Mouse (Mus musculus): Measurements from ENCODE around the gene Gfra1. TPM values are rescaled to one million over a fixed set of nuclear protein-coding genes. Genes with fewer than 3 reads are reported as not detected.

Gfra1 gene
- total and polyA plus RNA-seq, 2 experiments from 2014 or later: 23.5 to 48.9 TPM

- peak overlapping the region; percentile 54 for H3K27ac ChIP-seq (ENCODE audit: low read depth, low read length)
- H3K9ac ChIP-seq: peak overlapping the region; percentile 57
- H3K4me3 ChIP-seq (ENCODE audit: low read depth, low read length): peak overlapping the region; percentile 51
- H3K4me2 ChIP-seq (ENCODE audit: low read depth): peak overlapping the region; percentile 94
- 0 out of 2 replicates have a peak, but pooled peaks cover 3% of the 10 kb centered on the region for H3K4me1 ChIP-seq (ENCODE audit: insufficient read depth)
- peak; percentile 63 for DNase-seq
- no peaks in the 10 kb centered on the region for H3K36me3 ChIP-seq (ENCODE audit: insufficient read depth)
- 1% methylated on average over 61 of the region's 61 CpGs for WGBS
- H3K9me3 ChIP-seq (ENCODE audit: low read length): no peaks in the 10 kb centered on the region
- peaks cover 13% of the 10 kb centered on the region for H3K27me3 ChIP-seq (ENCODE audit: insufficient read depth, low read length)
- TF ChIP-seq CTCF (IDR thresholded peaks at IDR 0.05; ENCODE audit: low read depth): peak; percentile 53
- ATAC-seq: peak; percentile 55
These were observed 1.2 kb downstream of the Gfra1 start for GRCm38 (mm10) chr19:58454261-58455060.

GRCm38 (mm10) chr19:58453581-58453980, 2.1 kb downstream of the Gfra1 start:
- Histone ChIP-seq H3K27me3 (ENCODE audit: insufficient read depth, low read length) (peaks cover 13% of the 10 kb centered on the region), H3K9ac (0 out of 2 replicates have a peak overlapping the region, but pooled peaks have one; percentile 57), H3K4me1 (ENCODE audit: insufficient read depth) (0 out of 2 replicates have a peak, but pooled peaks cover 3% of the 10 kb centered on the region), H3K9me3 (ENCODE audit: low read length) (no peaks in the 10 kb centered on the region), H3K4me2 (ENCODE audit: low read depth) (peak overlapping the region; percentile 94), H3K36me3 (ENCODE audit: insufficient read depth) (no peaks in the 10 kb centered on the region), H3K4me3 (ENCODE audit: low read depth, low read length) (peak overlapping the region; percentile 51), H3K27ac (ENCODE audit: low read depth, low read length) (no peak overlapping the region)
- 0 out of 2 replicates have a peak, but pooled peaks have one; percentile 0 for TF ChIP-seq CTCF (IDR thresholded peaks at IDR 0.05; ENCODE audit: low read depth)
- no peak for ATAC-seq
- no peak for DNase-seq
- 5% methylated on average over 22 of the region's 22 CpGs for WGBS

- peak overlapping the region; percentile 51 for H3K4me3 ChIP-seq (ENCODE audit: low read depth, low read length)
- H3K27me3 ChIP-seq (ENCODE audit: insufficient read depth, low read length): peaks cover 13% of the 10 kb centered on the region
- no peak for ATAC-seq
- H3K9ac ChIP-seq: no peak overlapping the region
- H3K27ac ChIP-seq (ENCODE audit: low read depth, low read length): no peak overlapping the region
- no peaks in the 10 kb centered on the region for H3K36me3 ChIP-seq (ENCODE audit: insufficient read depth)
- H3K4me1 ChIP-seq (ENCODE audit: insufficient read depth): 0 out of 2 replicates have a peak, but pooled peaks cover 3% of the 10 kb centered on the region
- no peak for TF ChIP-seq CTCF (IDR thresholded peaks at IDR 0.05; ENCODE audit: low read depth)
- 16% methylated on average over 20 of the region's 20 CpGs for WGBS
- DNase-seq: no peak
- no peaks in the 10 kb centered on the region for H3K9me3 ChIP-seq (ENCODE audit: low read length)
- peak overlapping the region; percentile 94 for H3K4me2 ChIP-seq (ENCODE audit: low read depth)
These were observed 2.7 kb downstream of the Gfra1 start for GRCm38 (mm10) chr19:58452941-58453551.

- no peak for TF ChIP-seq CTCF (IDR thresholded peaks at IDR 0.05; ENCODE audit: low read depth)
- DNase-seq (no peak), ATAC-seq (no peak)
- no peak overlapping the region for H3K9ac ChIP-seq
- no peak overlapping the region for H3K27ac ChIP-seq (ENCODE audit: low read depth, low read length)
- H3K36me3 ChIP-seq (ENCODE audit: insufficient read depth): no peaks in the 10 kb centered on the region
- 66% methylated on average over 8 of the region's 8 CpGs for WGBS
- 0 out of 2 replicates have a peak, but pooled peaks cover 3% of the 10 kb centered on the region for H3K4me1 ChIP-seq (ENCODE audit: insufficient read depth)
- peaks cover 13% of the 10 kb centered on the region for H3K27me3 ChIP-seq (ENCODE audit: insufficient read depth, low read length)
- no peaks in the 10 kb centered on the region for H3K9me3 ChIP-seq (ENCODE audit: low read length)
- H3K4me2 ChIP-seq (ENCODE audit: low read depth): peak overlapping the region; percentile 94; the same call in 1 of the 2 replicates
- no peak overlapping the region for H3K4me3 ChIP-seq (ENCODE audit: low read depth, low read length)
These were observed 3.4 kb downstream of the Gfra1 start for GRCm38 (mm10) chr19:58452178-58452819.

- ATAC-seq: no peak
- WGBS: 69% methylated on average over 6 of the region's 6 CpGs
- no peak for DNase-seq
- Histone ChIP-seq H3K27me3 (ENCODE audit: insufficient read depth, low read length) (peaks cover 13% of the 10 kb centered on the region), H3K4me1 (ENCODE audit: insufficient read depth) (0 out of 2 replicates have a peak, but pooled peaks cover 3% of the 10 kb centered on the region), H3K9me3 (ENCODE audit: low read length) (no peaks in the 10 kb centered on the region), H3K36me3 (ENCODE audit: insufficient read depth) (no peaks in the 10 kb centered on the region), H3K27ac (ENCODE audit: low read depth, low read length) (no peak overlapping the region), H3K9ac (no peak overlapping the region), H3K4me2 (ENCODE audit: low read depth) (no peak overlapping the region; the same call in 1 of the 2 replicates), H3K4me3 (ENCODE audit: low read depth, low read length) (no peak overlapping the region)
- no peak; the same call in 1 of the 2 replicates for TF ChIP-seq CTCF (IDR thresholded peaks at IDR 0.05; ENCODE audit: low read depth)
These were observed 4.4 kb downstream of the Gfra1 start for GRCm38 (mm10) chr19:58451323-58451722.

GRCm38 (mm10) chr19:58450716-58451115, 5.0 kb downstream of the Gfra1 start:
- Histone ChIP-seq H3K27ac (ENCODE audit: low read depth, low read length) (no peak overlapping the region), H3K27me3 (ENCODE audit: insufficient read depth, low read length) (peaks cover 13% of the 10 kb centered on the region), H3K36me3 (ENCODE audit: insufficient read depth) (no peaks in the 10 kb centered on the region), H3K4me2 (ENCODE audit: low read depth) (no peak overlapping the region), H3K4me1 (ENCODE audit: insufficient read depth) (0 out of 2 replicates have a peak, but pooled peaks cover 3% of the 10 kb centered on the region), H3K9me3 (ENCODE audit: low read length) (no peaks in the 10 kb centered on the region), H3K9ac (no peak overlapping the region), H3K4me3 (ENCODE audit: low read depth, low read length) (no peak overlapping the region)
- 24% methylated on average over 5 of the region's 5 CpGs for WGBS
- DNase-seq (no peak), ATAC-seq (no peak)
- TF ChIP-seq CTCF (IDR thresholded peaks at IDR 0.05; ENCODE audit: low read depth): no peak
